Mouse (Mus musculus) neutrophil, adult 65 days (primary cell): Measurements from ENCODE around the gene Plcg1. TPM values are rescaled to one million over a fixed set of nuclear protein-coding genes. Genes with fewer than 3 reads are reported as not detected.

Experiments
- total RNA-seq: library from RNA; stranded (reverse); gene quantifications from 2 replicates; pipeline ENCODE4 v1.2.4, GENCODE M21; 2023

The Plcg1 gene
- total RNA-seq, result 5.4 and 6.6 TPM in 2 replicates

DNA sequence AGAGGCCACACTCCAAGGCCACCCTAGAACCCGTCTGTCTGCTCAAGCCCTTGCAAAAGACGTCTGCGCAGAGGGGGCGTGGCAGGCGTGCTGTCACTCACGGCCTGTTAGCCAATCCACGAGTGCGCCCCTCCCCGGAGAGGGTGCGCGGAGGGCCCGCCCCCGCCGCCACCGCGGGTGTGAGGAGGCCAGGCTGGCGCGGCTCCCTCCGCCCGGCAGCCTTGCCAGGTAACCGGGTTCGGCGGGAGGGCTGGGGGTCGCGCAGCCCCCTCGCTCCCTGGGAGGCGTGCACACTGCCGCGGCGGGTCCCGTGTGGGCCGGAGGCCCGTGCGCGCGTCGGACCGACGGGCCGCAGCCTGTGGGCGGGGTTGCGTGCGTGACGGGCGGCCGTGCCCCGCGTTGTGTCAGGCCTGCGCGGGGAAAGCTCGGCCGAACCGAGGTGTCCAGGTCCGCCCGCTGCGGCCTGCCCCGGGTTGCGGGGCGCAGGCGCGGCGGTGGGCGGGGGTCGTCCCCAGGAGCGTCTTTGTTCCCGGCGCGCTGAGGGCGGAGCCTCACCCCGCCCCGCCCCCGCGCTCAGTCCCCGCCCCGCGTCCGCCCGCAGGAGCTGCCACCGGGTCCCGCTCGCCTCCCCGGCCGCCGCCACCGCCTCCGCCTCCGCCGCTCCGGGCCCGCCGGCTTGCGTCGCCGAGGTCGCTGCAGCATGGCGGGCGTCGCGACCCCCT is at the start of gene Plcg1:
Plcg1 (plus strand) TSS at position 184 of the 722 bp plus-strand sequence.

Other genes with a start within 250 kb of the Plcg1 start
- 214 and 282 TPM in 2 replicates for gene Top1, start 85.4 kb upstream of the Plcg1 start, total RNA-seq
- gene Zhx3, start 141.7 kb downstream of the Plcg1 start, total RNA-seq, result 3.8 and 5.1 TPM in 2 replicates
- not detected in 2 replicates for gene Lpin3, start 149.4 kb downstream of the Plcg1 start, total RNA-seq
- gene Emilin3, start 181.0 kb downstream of the Plcg1 start, total RNA-seq, result not detected in 2 replicates